Mouse (Mus musculus) embryonic fibroblast, embryonic 13.5 days (primary cell): ENCODE data around the gene Ssxb2. TPM values are rescaled to one million over a fixed set of nuclear protein-coding genes. Genes with fewer than 3 reads are reported as not detected.
"Not testable (repeated sequence)": the region's sequence is repeated elsewhere in the genome, so short reads cannot be mapped to it uniquely, and the experiment has no call there.

Experiments
- H3K27ac ChIP-seq: 2 replicates; pipeline ENCODE4 v1.5.1; 2012; ENCODE audit warnings: low read length, control low read depth, inconsistent platforms; ENCODE audit not compliant: insufficient read depth
- H3K4me1 ChIP-seq: 2 replicates; pipeline ENCODE4 v1.6.1; 2011; ENCODE audit warnings: low read length; ENCODE audit not compliant: control insufficient read depth, insufficient read depth
- H3K4me3 ChIP-seq: 2 replicates; pipeline ENCODE4 v1.5.1; 2011; ENCODE audit warnings: mild to moderate bottlenecking, control low read depth, low read length; ENCODE audit not compliant: insufficient read depth
- polyA plus RNA-seq: library from polyadenylated mRNA; stranded (reverse); fragments of >200 nt; gene quantifications from 2 replicates; pipeline ENCODE4 v1.2.4, GENCODE M21; 2011; ENCODE audit warnings: low read depth; ENCODE audit not compliant: missing spikeins, insufficient read length

Gene Ssxb2
- polyA plus RNA-seq: not detected in 2 replicates

GRCm38 (mm10) chrX:8461626-8462025, at the start of gene Ssxb2:
Gene Ssxb2 (minus strand): TSS chrX:8461726.
- H3K4me1 ChIP-seq, H3K4me3 ChIP-seq, H3K27ac ChIP-seq: not testable (repeated sequence)

- not testable (repeated sequence) for H3K4me1 ChIP-seq, H3K4me3 ChIP-seq, H3K27ac ChIP-seq
Observed at GRCm38 (mm10) chrX:8413005-8413404, 48.5 kb downstream of the Ssxb2 start, which contains the start of gene Ssxb1. Gene Ssxb1 (plus strand): TSS chrX:8413305.

Other genes with a start within 250 kb of the Ssxb2 start
- 19.8 and 23.9 TPM in 2 replicates for gene Ftsj1, start 209.3 kb downstream of the Ssxb2 start, polyA plus RNA-seq
- gene Slc38a5, start 190.6 kb downstream of the Ssxb2 start, polyA plus RNA-seq: not detected in 2 replicates
- not detected in 2 replicates for gene Ssxb10, start 134.3 kb downstream of the Ssxb2 start, polyA plus RNA-seq
- not detected in 2 replicates for gene Ssxb9, start 94.7 kb downstream of the Ssxb2 start, polyA plus RNA-seq
- gene Ssxb1, start 48.4 kb downstream of the Ssxb2 start, polyA plus RNA-seq: not detected in 2 replicates
- not detected in 2 replicates for gene Gm14459, start 63.2 kb upstream of the Ssxb2 start, polyA plus RNA-seq
- gene Ssxb6, start 86.5 kb upstream of the Ssxb2 start, polyA plus RNA-seq: not detected in 2 replicates
- gene Ssxb3, start 130.1 kb upstream of the Ssxb2 start, polyA plus RNA-seq: not detected in 2 replicates
- not detected in 2 replicates for gene Ssxb8, start 229.1 kb upstream of the Ssxb2 start, polyA plus RNA-seq